8 mouse cellular contexts compared by ENCODE assay signal in genomic region chr5:74277712-74278111, GRCm38 (mm10).
DNase-seq lines count a peak whose midpoint lies in the region; ATAC-seq lines count a peak whose summit lies in the region.

No protein-coding gene starts in this region.

- H3K4me3 ChIP-seq in embryonic facial prominence, embryonic 13.5 days: no peak overlapping the region
- H3K4me3 ChIP-seq in limb, embryonic 13.5 days: no peak overlapping the region
- no peak overlapping the region for H3K4me3 ChIP-seq in stomach, embryonic 14.5 days (ENCODE audit: low read depth, low read length)

- peaks cover 54% of the 10 kb centered on the region for H3K4me1 ChIP-seq in embryonic facial prominence, embryonic 13.5 days
- H3K4me1 ChIP-seq in limb, embryonic 13.5 days: peaks cover 35% of the 10 kb centered on the region
- H3K4me1 ChIP-seq in stomach, embryonic 14.5 days (ENCODE audit: control insufficient read depth, insufficient read depth, low read length): peaks cover 8% of the 10 kb centered on the region; the same call in 1 of the 2 replicates

- peak; percentile 83 for DNase-seq in 416B (ENCODE audit: low read depth)
- peak; percentile 87 to 91 for DNase-seq in adrenal gland, postnatal 36 days
- peak; percentile 61 to 82 for DNase-seq in heart, adult 9 months (ENCODE audit: low spot score in 2 of 2)
- peak; percentile 94 for DNase-seq in kidney, adult 9 months
- DNase-seq in natural killer cell, adult 2 months (ENCODE audit: low spot score in 2 of 2): peak; percentile 35 to 58

- H3K36me3 ChIP-seq in embryonic facial prominence, embryonic 13.5 days: no peaks in the 10 kb centered on the region
- H3K36me3 ChIP-seq in limb, embryonic 13.5 days: no peaks in the 10 kb centered on the region
- no peaks in the 10 kb centered on the region for H3K36me3 ChIP-seq in stomach, embryonic 14.5 days (ENCODE audit: control insufficient read depth, insufficient read depth, low read length)

- ATAC-seq in embryonic facial prominence, embryonic 13.5 days (ENCODE audit: insufficient number of reproducible peaks, insufficient read depth, low FRiP score, low TSS enrichment, low read depth): peak; percentile 76; the same call in 1 of the 2 replicates
- ATAC-seq in limb, embryonic 13.5 days (ENCODE audit: low FRiP score, low read depth): peak; percentile 78; the same call in 1 of the 2 replicates
- ATAC-seq in stomach, embryonic 14.5 days (ENCODE audit: insufficient number of reproducible peaks, insufficient read depth, low FRiP score, low read depth): peak; percentile 62; the same call in 1 of the 2 replicates

- H3K4me2 ChIP-seq in embryonic facial prominence, embryonic 13.5 days: no peak overlapping the region
- no peak overlapping the region for H3K4me2 ChIP-seq in limb, embryonic 13.5 days (replicated peaks)
- no peak overlapping the region for H3K4me2 ChIP-seq in stomach, embryonic 14.5 days (replicated peaks; ENCODE audit: low read depth, low read length)

- peak overlapping the region; percentile 76; the same call in 1 of the 2 replicates for H3K27ac ChIP-seq in embryonic facial prominence, embryonic 13.5 days
- peak overlapping the region; percentile 1; the same call in 1 of the 2 replicates for H3K27ac ChIP-seq in limb, embryonic 13.5 days
- H3K27ac ChIP-seq in stomach, embryonic 14.5 days (ENCODE audit: low read length): peak overlapping the region; percentile 15; the same call in 1 of the 2 replicates

- H3K9ac ChIP-seq in embryonic facial prominence, embryonic 13.5 days: no peak overlapping the region
- H3K9ac ChIP-seq in limb, embryonic 13.5 days: no peak overlapping the region
- H3K9ac ChIP-seq in stomach, embryonic 14.5 days (replicated peaks; ENCODE audit: low read depth, low read length): no peak overlapping the region

- 2% methylated on average over 3 of the region's 3 CpGs for WGBS in embryonic facial prominence, embryonic 13.5 days
- 0% methylated on average over 3 of the region's 3 CpGs for WGBS in limb, embryonic 13.5 days
- WGBS in stomach, embryonic 14.5 days: under 1% methylated on average over 3 of the region's 3 CpGs

- H3K9me3 ChIP-seq in embryonic facial prominence, embryonic 13.5 days: no peaks in the 10 kb centered on the region
- no peaks in the 10 kb centered on the region for H3K9me3 ChIP-seq in limb, embryonic 13.5 days
- no peaks in the 10 kb centered on the region for H3K9me3 ChIP-seq in stomach, embryonic 14.5 days (ENCODE audit: control insufficient read depth, low read depth, low read length)

- 0 out of 2 replicates have a peak, but pooled peaks cover under 1% of the 10 kb centered on the region for H3K27me3 ChIP-seq in embryonic facial prominence, embryonic 13.5 days
- no peaks in the 10 kb centered on the region for H3K27me3 ChIP-seq in limb, embryonic 13.5 days
- H3K27me3 ChIP-seq in stomach, embryonic 14.5 days (ENCODE audit: control insufficient read depth, insufficient read depth, low read length): no peaks in the 10 kb centered on the region

Comparison
In these comparisons a context has a peak if more than half of its experiments do, and no peak if none do; other contexts are left out.
1. H3K27ac ChIP-seq: peak in every context shown above with its lines; median percentile 76 in embryonic facial prominence, embryonic 13.5 days; 15 in stomach, embryonic 14.5 days; 1 in limb, embryonic 13.5 days.